Mouse (Mus musculus) heart, postnatal 0 days (tissue): ENCODE data around the gene Fut8.

Experiments used
- CTCF ChIP-seq: IDR thresholded peaks from 2 replicates; pipeline ENCODE4 v1.5.1; 2016; ENCODE audit warnings: antibody characterized with exemption, control low read depth, low read depth
- EP300 ChIP-seq: IDR thresholded peaks from 2 replicates; pipeline ENCODE4 v1.6.1; 2016; ENCODE audit warnings: antibody characterized with exemption, low read depth

GRCm38 (mm10) chr12:77291017-77291416 is 53.1 kb downstream of the Fut8 start:
- no peak for TF ChIP-seq CTCF
- TF ChIP-seq EP300: no peak
